Mouse (Mus musculus): ENCODE data around the gene Gm10521. TPM values are rescaled to one million over a fixed set of nuclear protein-coding genes. Genes with fewer than 3 reads are reported as not detected.
A peak's percentile ranks its signal among the peaks of the same experiment; 100 is the strongest.

Gene Gm10521
- polyA plus RNA-seq, 1 experiment from 2014 or later: 0.07 TPM

GRCm38 (mm10) chr1:171920989-171921621, 25.6 kb downstream of the Gm10521 start:
- DNase-seq: no peak
- Histone ChIP-seq H3K9me3 (ENCODE audit: low read length) (no peaks in the 10 kb centered on the region), H3K27me3 (ENCODE audit: insufficient read depth, low read length) (no peaks in the 10 kb centered on the region), H3K9ac (replicated peaks) (no peak overlapping the region), H3K27ac (ENCODE audit: low read depth) (peak overlapping the region; percentile 56; the same call in 1 of the 2 replicates), H3K4me2 (ENCODE audit: low read depth, low read length) (no peak overlapping the region), H3K4me1 (ENCODE audit: insufficient read depth) (no peaks in the 10 kb centered on the region), H3K36me3 (replicated peaks; ENCODE audit: insufficient read depth, low read length) (no peaks in the 10 kb centered on the region), H3K4me3 (ENCODE audit: low read depth, low read length) (no peak overlapping the region)
- TF ChIP-seq CTCF (IDR thresholded peaks at IDR 0.05; ENCODE audit: low read depth) (no peak), EP300 (IDR thresholded peaks at IDR 0.05; ENCODE audit: low read depth) (no peak)
- whole genome bisulfite sequencing (ENCODE audit: insufficient replicate concordance): 31% methylated on average over 9 of the region's 9 CpGs
- ATAC-seq: peak; percentile 38

- TF ChIP-seq EP300 (IDR thresholded peaks at IDR 0.05; ENCODE audit: low read depth) (no peak), CTCF (IDR thresholded peaks at IDR 0.05; ENCODE audit: low read depth) (no peak)
- Histone ChIP-seq H3K27me3 (ENCODE audit: insufficient read depth, low read length) (no peaks in the 10 kb centered on the region), H3K4me3 (ENCODE audit: low read depth, low read length) (no peak overlapping the region), H3K4me1 (ENCODE audit: insufficient read depth) (no peaks in the 10 kb centered on the region), H3K9ac (replicated peaks) (no peak overlapping the region), H3K4me2 (ENCODE audit: low read depth, low read length) (no peak overlapping the region), H3K9me3 (ENCODE audit: low read length) (no peaks in the 10 kb centered on the region), H3K36me3 (replicated peaks; ENCODE audit: insufficient read depth, low read length) (no peaks in the 10 kb centered on the region), H3K27ac (ENCODE audit: low read depth) (peak overlapping the region; percentile 56; the same call in 1 of the 2 replicates)
- DNase-seq: no peak
- no peak for ATAC-seq
- WGBS (ENCODE audit: insufficient replicate concordance): 45% methylated on average over 2 of the region's 2 CpGs
Measured at GRCm38 (mm10) chr1:171921641-171922040, 26.2 kb downstream of the Gm10521 start.

DNA sequence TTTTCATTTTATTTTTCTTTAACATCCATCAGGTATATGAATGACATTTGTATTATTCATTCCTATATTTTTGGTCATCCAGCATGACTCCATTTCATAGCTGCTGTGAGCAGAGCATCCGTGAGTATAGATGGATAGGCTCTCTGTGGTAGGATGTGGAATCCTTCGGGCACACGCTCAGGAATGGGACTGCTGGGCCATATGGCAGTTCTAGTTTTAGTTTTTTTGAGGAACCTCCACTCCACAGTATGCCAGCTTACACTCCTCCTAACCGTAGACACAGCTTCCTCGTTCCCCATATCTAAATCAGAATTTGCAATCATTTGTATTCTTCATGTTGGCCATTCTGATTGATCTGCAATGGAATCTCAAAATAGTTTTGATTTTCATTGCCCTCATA, 27.4 kb downstream of the Gm10521 start:
- H3K4me2 ChIP-seq (ENCODE audit: low read depth, low read length): no peak overlapping the region
- no peak for ATAC-seq
- H3K9me3 ChIP-seq (ENCODE audit: low read length): no peaks in the 10 kb centered on the region; the same call in 1 of the 2 replicates
- no peaks in the 10 kb centered on the region for H3K4me1 ChIP-seq (ENCODE audit: insufficient read depth)
- no peak for DNase-seq
- H3K9ac ChIP-seq (replicated peaks): no peak overlapping the region
- TF ChIP-seq EP300 (IDR thresholded peaks at IDR 0.05; ENCODE audit: low read depth) (no peak), CTCF (IDR thresholded peaks at IDR 0.05; ENCODE audit: low read depth) (no peak)
- no peaks in the 10 kb centered on the region for H3K36me3 ChIP-seq (replicated peaks; ENCODE audit: insufficient read depth, low read length)
- no peak overlapping the region for H3K27ac ChIP-seq (ENCODE audit: low read depth)
- no peaks in the 10 kb centered on the region for H3K27me3 ChIP-seq (ENCODE audit: insufficient read depth, low read length)
- 70% methylated on average over 5 of the region's 5 CpGs for WGBS (ENCODE audit: insufficient replicate concordance)
- no peak overlapping the region for H3K4me3 ChIP-seq (ENCODE audit: low read depth, low read length)

- Histone ChIP-seq H3K9ac (replicated peaks) (no peak overlapping the region), H3K27me3 (ENCODE audit: insufficient read depth, low read length) (no peaks in the 10 kb centered on the region), H3K36me3 (replicated peaks; ENCODE audit: insufficient read depth, low read length) (no peaks in the 10 kb centered on the region), H3K4me3 (ENCODE audit: low read depth, low read length) (no peak overlapping the region), H3K4me2 (ENCODE audit: low read depth, low read length) (no peak overlapping the region), H3K27ac (ENCODE audit: low read depth) (no peak overlapping the region), H3K4me1 (ENCODE audit: insufficient read depth) (no peaks in the 10 kb centered on the region), H3K9me3 (ENCODE audit: low read length) (no peaks in the 10 kb centered on the region; the same call in 1 of the 2 replicates)
- WGBS (ENCODE audit: insufficient replicate concordance): 74% methylated on average over 3 of the region's 3 CpGs
- ATAC-seq: no peak
- TF ChIP-seq EP300 (IDR thresholded peaks at IDR 0.05; ENCODE audit: low read depth) (no peak), CTCF (IDR thresholded peaks at IDR 0.05; ENCODE audit: low read depth) (no peak)
- no peak for DNase-seq
Measured at GRCm38 (mm10) chr1:171924900-171925299, 29.4 kb downstream of the Gm10521 start.

- Histone ChIP-seq H3K4me2 (ENCODE audit: low read depth, low read length) (no peak overlapping the region), H3K9ac (replicated peaks) (no peak overlapping the region), H3K36me3 (replicated peaks; ENCODE audit: insufficient read depth, low read length) (no peaks in the 10 kb centered on the region), H3K9me3 (ENCODE audit: low read length) (no peaks in the 10 kb centered on the region), H3K27ac (ENCODE audit: low read depth) (no peak overlapping the region), H3K4me3 (ENCODE audit: low read depth, low read length) (no peak overlapping the region), H3K27me3 (ENCODE audit: insufficient read depth, low read length) (no peaks in the 10 kb centered on the region), H3K4me1 (ENCODE audit: insufficient read depth) (no peaks in the 10 kb centered on the region)
- 54% methylated on average over 3 of the region's 3 CpGs for WGBS (ENCODE audit: insufficient replicate concordance)
- no peak for TF ChIP-seq EP300 (IDR thresholded peaks at IDR 0.05; ENCODE audit: low read depth)
- TF ChIP-seq CTCF (IDR thresholded peaks at IDR 0.05; ENCODE audit: low read depth): no peak
- DNase-seq (no peak), ATAC-seq (no peak)
Measured at GRCm38 (mm10) chr1:171933851-171934250, 38.4 kb downstream of the Gm10521 start.

- Histone ChIP-seq H3K27me3 (ENCODE audit: insufficient read depth, low read length) (no peaks in the 10 kb centered on the region), H3K4me1 (ENCODE audit: insufficient read depth) (no peaks in the 10 kb centered on the region), H3K9ac (replicated peaks) (no peak overlapping the region), H3K27ac (ENCODE audit: low read depth) (no peak overlapping the region), H3K4me2 (ENCODE audit: low read depth, low read length) (no peak overlapping the region), H3K36me3 (replicated peaks; ENCODE audit: insufficient read depth, low read length) (no peaks in the 10 kb centered on the region), H3K9me3 (ENCODE audit: low read length) (no peaks in the 10 kb centered on the region), H3K4me3 (ENCODE audit: low read depth, low read length) (no peak overlapping the region)
- DNase-seq (no peak), ATAC-seq (no peak)
- no peak for TF ChIP-seq CTCF (IDR thresholded peaks at IDR 0.05; ENCODE audit: low read depth)
- no peak for TF ChIP-seq EP300 (IDR thresholded peaks at IDR 0.05; ENCODE audit: low read depth)
- WGBS (ENCODE audit: insufficient replicate concordance): 67% methylated on average over 14 of the region's 14 CpGs
Measured at GRCm38 (mm10) chr1:171938952-171939948, 43.8 kb downstream of the Gm10521 start.

Measured in liver, postnatal 0 days (tissue).